Mouse (Mus musculus): ENCODE results near the gene Evc2. TPM values are rescaled to one million over a fixed set of nuclear protein-coding genes. Genes with fewer than 3 reads are reported as not detected.

Gene Evc2
- polyA plus RNA-seq (2014; fragmentation: Nextera tagmentation; extraction: Ambion mirVana), result 6.6 and 6.7 TPM in 2 replicates

DNA sequence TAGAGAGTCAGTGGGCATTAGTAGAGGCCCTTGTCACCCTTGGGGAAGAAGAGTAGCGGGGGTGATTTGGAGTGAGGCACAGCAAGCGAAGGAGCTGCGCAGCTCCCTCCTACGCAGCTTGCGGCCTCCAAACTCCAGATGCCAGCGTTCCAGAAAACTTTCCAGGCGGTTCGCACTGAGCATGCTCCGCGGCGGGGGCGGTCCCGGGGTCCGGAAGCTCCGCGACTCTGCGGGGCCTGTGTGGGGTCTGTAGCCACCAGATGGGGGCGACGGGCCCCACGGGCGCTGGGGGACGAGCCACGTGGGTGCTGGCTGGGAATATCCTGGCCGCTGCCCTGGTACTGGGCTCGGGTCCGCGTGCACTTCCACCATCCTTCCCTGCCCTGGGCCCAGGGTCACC lies at the start of gene Evc2:
Gene Evc2, plus strand, starts transcription at position 212 of the 400 bp plus-strand sequence.
- under 1% methylated on average over 27 of the region's 27 CpGs for WGBS

DNA sequence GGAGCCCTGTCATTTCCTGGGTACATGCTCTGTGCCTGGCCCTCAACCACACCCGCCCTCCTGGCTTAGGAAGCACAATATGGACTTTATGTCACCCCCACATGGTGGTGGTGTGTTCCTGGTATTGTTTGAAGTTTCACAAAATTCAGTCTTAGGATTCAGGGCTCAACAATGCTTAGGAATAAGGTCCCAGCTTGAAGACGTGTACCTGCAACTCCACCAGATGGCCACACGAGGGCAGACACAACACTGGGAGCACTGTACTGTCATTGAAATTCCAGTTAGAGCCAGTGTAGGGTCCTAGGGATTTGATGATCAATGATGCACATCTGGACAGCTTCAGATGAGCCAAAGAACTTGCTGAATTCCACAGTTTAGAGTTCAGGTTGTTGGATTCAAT lies 49.1 kb upstream of the Evc2 start:
- no peak overlapping the region for H3K4me3 ChIP-seq (ENCODE audit: control insufficient read depth in 1 of 2, insufficient read depth in 1 of 2, low read depth in 1 of 2, low read length in 2 of 2)
- no peaks in the 10 kb centered on the region for H3K9me3 ChIP-seq (ENCODE audit: control insufficient read depth, low read length)
- no peaks in the 10 kb centered on the region for H3K27me3 ChIP-seq (ENCODE audit: control insufficient read depth, insufficient read depth, low read length)
- WGBS, result 20% methylated on average over 3 of the region's 3 CpGs
- no peaks in the 10 kb centered on the region for H3K36me3 ChIP-seq (ENCODE audit: control insufficient read depth, insufficient read depth, low read length)
- H3K9ac ChIP-seq (ENCODE audit: low read length), result no peak overlapping the region
- no peaks in the 10 kb centered on the region for H3K4me1 ChIP-seq (ENCODE audit: control insufficient read depth in 2 of 2, insufficient read depth in 2 of 2, low read length in 2 of 2)
- no peak overlapping the region for H3K4me2 ChIP-seq (ENCODE audit: low read length)
- no peak overlapping the region for H3K27ac ChIP-seq (replicated peaks in 1 of 2; ENCODE audit: control insufficient read depth in 1 of 2, insufficient read depth in 1 of 2, low read depth in 2 of 2, low read length in 2 of 2)
- no peak for ATAC-seq (ENCODE audit: insufficient number of reproducible peaks, insufficient read depth, low FRiP score, low read depth)

More for the DNA sequence above, at the start of gene Evc2:
- ATAC-seq (ENCODE audit: insufficient number of reproducible peaks, insufficient read depth, low FRiP score, low read depth), result peak; percentile 54
- peaks cover 9% of the 10 kb centered on the region; the same call in 1 of the 2 replicates for H3K27me3 ChIP-seq (ENCODE audit: control insufficient read depth, insufficient read depth, low read length)
- H3K36me3 ChIP-seq (ENCODE audit: control insufficient read depth, insufficient read depth, low read length), result 0 out of 2 replicates have a peak, but pooled peaks cover 1% of the 10 kb centered on the region
- peak within 1 kb of the TSS; percentile 61 to 70 for H3K4me3 ChIP-seq (ENCODE audit: control insufficient read depth in 1 of 2, insufficient read depth in 1 of 2, low read depth in 1 of 2, low read length in 2 of 2)
- peak within 1 kb of the TSS; percentile 25 to 64; a peak in 3 of 4 replicates for H3K27ac ChIP-seq (replicated peaks in 1 of 2; ENCODE audit: control insufficient read depth in 1 of 2, insufficient read depth in 1 of 2, low read depth in 2 of 2, low read length in 2 of 2)
- peak within 1 kb of the TSS; percentile 75 for H3K9ac ChIP-seq (ENCODE audit: low read length)
- peaks cover 16 to 24% of the 10 kb centered on the region in 2 experiments for H3K4me1 ChIP-seq (ENCODE audit: control insufficient read depth in 2 of 2, insufficient read depth in 2 of 2, low read length in 2 of 2)
- no peaks in the 10 kb centered on the region for H3K9me3 ChIP-seq (ENCODE audit: control insufficient read depth, low read length)
- peak within 1 kb of the TSS; percentile 97 for H3K4me2 ChIP-seq (ENCODE audit: low read length)

DNA sequence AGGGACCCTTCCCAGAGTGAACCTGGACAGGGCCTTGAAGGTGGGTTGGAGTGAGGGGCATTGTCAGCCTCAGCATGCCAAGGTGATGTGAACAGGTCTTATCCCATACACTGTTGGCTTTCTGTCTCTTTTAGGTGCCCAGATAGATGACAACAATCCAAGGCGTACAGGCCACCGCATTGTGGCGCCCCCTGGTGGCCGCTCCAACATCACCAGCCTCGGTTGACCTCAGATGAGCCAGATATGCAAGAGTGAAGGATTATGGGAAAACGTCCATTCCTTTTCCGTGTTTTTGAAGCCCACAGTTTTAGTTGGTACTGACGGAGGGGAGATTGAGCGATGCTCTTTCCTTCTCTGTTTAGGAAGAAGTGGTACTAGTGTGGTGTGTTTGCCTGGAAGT lies 47.3 kb upstream of the Evc2 start:
- WGBS, result 61% methylated on average over 9 of the region's 9 CpGs
- ATAC-seq (ENCODE audit: insufficient number of reproducible peaks, insufficient read depth, low FRiP score, low read depth), result no peak

DNA sequence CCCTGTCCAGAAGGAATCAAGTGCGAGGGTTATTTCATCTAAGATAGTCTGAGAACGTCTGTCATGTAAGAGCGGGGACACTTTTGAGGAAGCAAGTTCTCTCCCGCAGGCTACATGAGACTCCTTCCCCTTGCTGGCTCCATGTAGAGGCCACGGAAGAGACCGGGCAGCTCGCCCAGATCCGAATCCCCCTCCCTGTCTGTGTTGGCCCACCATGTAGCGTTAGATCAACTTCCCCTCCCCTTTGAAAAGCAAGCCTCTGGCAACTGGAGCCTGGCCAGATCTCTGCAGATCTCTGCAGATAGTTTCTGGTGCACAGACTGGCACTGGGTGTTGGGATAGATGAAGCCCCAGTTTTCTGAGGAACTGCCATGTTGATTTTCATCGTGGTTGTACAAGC lies 41.6 kb upstream of the Evc2 start:
- no peak overlapping the region for H3K9ac ChIP-seq (ENCODE audit: low read length)
- no peaks in the 10 kb centered on the region for H3K27me3 ChIP-seq (ENCODE audit: control insufficient read depth, insufficient read depth, low read length)
- no peaks in the 10 kb centered on the region for H3K9me3 ChIP-seq (ENCODE audit: control insufficient read depth, low read length)
- H3K4me2 ChIP-seq (ENCODE audit: low read length), result no peak overlapping the region
- H3K4me3 ChIP-seq (ENCODE audit: control insufficient read depth in 1 of 2, insufficient read depth in 1 of 2, low read depth in 1 of 2, low read length in 2 of 2), result no peak overlapping the region
- no peak for ATAC-seq (ENCODE audit: insufficient number of reproducible peaks, insufficient read depth, low FRiP score, low read depth)
- 67% methylated on average over 10 of the region's 10 CpGs for WGBS
- no peak overlapping the region for H3K27ac ChIP-seq (replicated peaks in 1 of 2; ENCODE audit: control insufficient read depth in 1 of 2, insufficient read depth in 1 of 2, low read depth in 2 of 2, low read length in 2 of 2)
- no peaks in the 10 kb centered on the region for H3K4me1 ChIP-seq (ENCODE audit: control insufficient read depth in 2 of 2, insufficient read depth in 2 of 2, low read length in 2 of 2)
- no peaks in the 10 kb centered on the region for H3K36me3 ChIP-seq (ENCODE audit: control insufficient read depth, insufficient read depth, low read length)

More for the DNA sequence above, 47.3 kb upstream of the Evc2 start:
- no peaks in the 10 kb centered on the region for H3K4me1 ChIP-seq (ENCODE audit: control insufficient read depth in 2 of 2, insufficient read depth in 2 of 2, low read length in 2 of 2)
- no peaks in the 10 kb centered on the region for H3K9me3 ChIP-seq (ENCODE audit: control insufficient read depth, low read length)
- no peaks in the 10 kb centered on the region for H3K36me3 ChIP-seq (ENCODE audit: control insufficient read depth, insufficient read depth, low read length)
- H3K27ac ChIP-seq (replicated peaks in 1 of 2; ENCODE audit: control insufficient read depth in 1 of 2, insufficient read depth in 1 of 2, low read depth in 2 of 2, low read length in 2 of 2), result no peak overlapping the region
- H3K9ac ChIP-seq (ENCODE audit: low read length), result no peak overlapping the region
- no peak overlapping the region for H3K4me2 ChIP-seq (ENCODE audit: low read length)
- no peaks in the 10 kb centered on the region for H3K27me3 ChIP-seq (ENCODE audit: control insufficient read depth, insufficient read depth, low read length)
- H3K4me3 ChIP-seq (ENCODE audit: control insufficient read depth in 1 of 2, insufficient read depth in 1 of 2, low read depth in 1 of 2, low read length in 2 of 2), result no peak overlapping the region

DNA sequence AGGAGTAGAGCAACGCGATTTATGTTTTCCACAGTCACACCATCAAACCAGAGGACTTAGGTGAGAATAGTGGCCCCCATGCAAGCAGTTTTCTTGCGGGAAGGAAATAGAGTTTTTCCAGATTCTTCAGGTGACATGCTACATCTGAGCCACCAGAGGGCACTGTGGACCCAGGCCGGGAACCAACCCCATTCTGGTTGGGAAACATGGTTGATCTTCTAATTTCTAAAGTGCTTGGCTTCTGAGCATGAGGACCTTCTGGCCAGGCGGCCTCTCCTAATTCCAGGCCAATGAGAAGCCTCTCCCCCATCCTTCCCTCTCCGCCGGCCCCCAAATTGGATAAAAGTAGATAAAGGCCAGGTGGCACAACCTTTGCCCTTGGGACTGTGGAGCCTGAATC lies 39.9 kb upstream of the Evc2 start:
- ATAC-seq (ENCODE audit: insufficient number of reproducible peaks, insufficient read depth, low FRiP score, low read depth), result no peak
- H3K4me1 ChIP-seq (ENCODE audit: control insufficient read depth in 2 of 2, insufficient read depth in 2 of 2, low read length in 2 of 2), result no peaks in the 10 kb centered on the region
- 16% methylated on average over 7 of the region's 7 CpGs for WGBS

DNA sequence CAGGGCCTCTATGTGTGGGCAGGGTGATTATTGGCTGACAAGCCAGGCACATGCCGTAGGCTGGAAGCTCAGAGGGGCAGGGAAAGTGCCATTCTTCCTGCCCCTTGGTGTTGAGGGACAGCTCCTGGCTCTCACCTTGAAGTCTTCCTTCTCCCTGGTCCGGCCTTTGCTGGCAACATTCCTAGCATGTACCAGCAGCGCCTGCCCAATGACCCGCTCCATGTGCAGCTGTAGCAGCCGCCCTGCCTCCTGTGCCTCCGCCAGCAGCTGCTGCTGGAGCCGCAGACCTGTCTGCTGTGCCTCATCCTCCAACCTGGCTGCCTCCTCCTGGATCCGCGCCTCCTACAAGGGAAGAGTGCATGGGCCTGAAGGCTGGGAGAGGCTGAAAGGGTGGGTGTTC lies 28.3 kb upstream of the Evc2 start:
- Histone ChIP-seq H3K4me1 (ENCODE audit: control insufficient read depth in 2 of 2, insufficient read depth in 2 of 2, low read length in 2 of 2) (no peaks in the 10 kb centered on the region), H3K36me3 (ENCODE audit: control insufficient read depth, insufficient read depth, low read length) (peaks cover 11% of the 10 kb centered on the region; the same call in 1 of the 2 replicates), H3K4me3 (ENCODE audit: control insufficient read depth in 1 of 2, insufficient read depth in 1 of 2, low read depth in 1 of 2, low read length in 2 of 2) (no peak overlapping the region), H3K27me3 (ENCODE audit: control insufficient read depth, insufficient read depth, low read length) (no peaks in the 10 kb centered on the region), H3K9me3 (ENCODE audit: control insufficient read depth, low read length) (peaks cover 6% of the 10 kb centered on the region), H3K27ac (replicated peaks in 1 of 2; ENCODE audit: control insufficient read depth in 1 of 2, insufficient read depth in 1 of 2, low read depth in 2 of 2, low read length in 2 of 2) (no peak overlapping the region), H3K9ac (ENCODE audit: low read length) (no peak overlapping the region), H3K4me2 (ENCODE audit: low read length) (no peak overlapping the region)
- WGBS, result 67% methylated on average over 9 of the region's 9 CpGs
- ATAC-seq (ENCODE audit: insufficient number of reproducible peaks, insufficient read depth, low FRiP score, low read depth), result no peak

More for the DNA sequence above, 39.9 kb upstream of the Evc2 start:
- no peaks in the 10 kb centered on the region for H3K27me3 ChIP-seq (ENCODE audit: control insufficient read depth, insufficient read depth, low read length)
- no peak overlapping the region for H3K4me2 ChIP-seq (ENCODE audit: low read length)
- no peak overlapping the region for H3K9ac ChIP-seq (ENCODE audit: low read length)
- H3K4me3 ChIP-seq (ENCODE audit: control insufficient read depth in 1 of 2, insufficient read depth in 1 of 2, low read depth in 1 of 2, low read length in 2 of 2), result no peak overlapping the region
- H3K27ac ChIP-seq (replicated peaks in 1 of 2; ENCODE audit: control insufficient read depth in 1 of 2, insufficient read depth in 1 of 2, low read depth in 2 of 2, low read length in 2 of 2), result no peak overlapping the region
- H3K36me3 ChIP-seq (ENCODE audit: control insufficient read depth, insufficient read depth, low read length), result no peaks in the 10 kb centered on the region
- H3K9me3 ChIP-seq (ENCODE audit: control insufficient read depth, low read length), result no peaks in the 10 kb centered on the region

DNA sequence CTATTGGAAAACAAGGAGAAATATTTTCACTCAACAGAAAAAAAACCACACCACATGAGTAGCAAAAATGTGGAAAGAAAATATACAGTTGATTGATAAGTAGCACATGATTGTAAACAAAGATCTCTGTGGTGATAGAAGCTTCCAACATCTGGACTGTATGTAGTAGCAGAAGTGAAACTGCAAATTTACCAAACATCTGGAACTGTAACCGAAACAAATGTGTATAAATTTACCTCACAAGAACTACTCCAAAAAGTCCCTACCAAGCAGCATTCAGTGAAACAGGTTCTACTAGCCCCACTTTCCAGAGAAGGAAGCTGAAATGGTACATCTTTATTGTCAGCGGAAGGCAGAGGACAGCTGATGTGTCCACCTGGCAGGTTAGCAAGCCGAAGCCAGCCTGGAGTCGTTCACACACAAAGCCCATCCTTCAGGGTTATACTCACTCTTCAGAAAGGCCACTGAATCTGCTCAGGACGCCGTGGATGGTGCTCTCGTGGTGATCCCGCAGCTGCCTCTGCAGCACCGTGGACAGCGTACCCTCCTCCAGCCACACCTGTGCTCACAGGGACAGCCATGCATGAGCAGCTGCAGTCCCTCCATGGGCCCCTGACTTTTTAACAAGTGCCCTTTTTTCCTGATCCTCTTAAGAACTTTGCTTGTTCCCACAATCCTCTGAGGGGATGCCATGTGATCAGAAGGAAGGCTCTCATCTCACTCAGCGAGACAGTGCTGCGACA lies 25.1 kb upstream of the Evc2 start:
- H3K4me1 ChIP-seq (ENCODE audit: control insufficient read depth in 2 of 2, insufficient read depth in 2 of 2, low read length in 2 of 2), result no peaks in the 10 kb centered on the region
- no peak overlapping the region for H3K9ac ChIP-seq (ENCODE audit: low read length)
- peaks cover 20% of the 10 kb centered on the region for H3K9me3 ChIP-seq (ENCODE audit: control insufficient read depth, low read length)
- no peak overlapping the region for H3K27ac ChIP-seq (replicated peaks in 1 of 2; ENCODE audit: control insufficient read depth in 1 of 2, insufficient read depth in 1 of 2, low read depth in 2 of 2, low read length in 2 of 2)
- H3K27me3 ChIP-seq (ENCODE audit: control insufficient read depth, insufficient read depth, low read length), result no peaks in the 10 kb centered on the region
- no peak for ATAC-seq (ENCODE audit: insufficient number of reproducible peaks, insufficient read depth, low FRiP score, low read depth)
- WGBS, result 79% methylated on average over 12 of the region's 12 CpGs
- no peak overlapping the region for H3K4me2 ChIP-seq (ENCODE audit: low read length)
- H3K36me3 ChIP-seq (ENCODE audit: control insufficient read depth, insufficient read depth, low read length), result peaks cover 19% of the 10 kb centered on the region; the same call in 1 of the 2 replicates
- no peak overlapping the region for H3K4me3 ChIP-seq (ENCODE audit: control insufficient read depth in 1 of 2, insufficient read depth in 1 of 2, low read depth in 1 of 2, low read length in 2 of 2)

Measured in heart, embryonic 14.5 days (tissue).